Mouse (Mus musculus): ENCODE results near the gene Gigyf1.

The Gigyf1 gene

GRCm38 (mm10) chr5:137518436-137518835 is at the start of gene Gigyf1:
Gene Gigyf1, plus strand, starts transcription at chr5:137518548.
- in situ Hi-C loops (cut with MboI, MseI), result loop anchor here (10.0 kb wide), 1 partner anchor 236 kb away; no protein-coding TSS in a partner anchor

DNA sequence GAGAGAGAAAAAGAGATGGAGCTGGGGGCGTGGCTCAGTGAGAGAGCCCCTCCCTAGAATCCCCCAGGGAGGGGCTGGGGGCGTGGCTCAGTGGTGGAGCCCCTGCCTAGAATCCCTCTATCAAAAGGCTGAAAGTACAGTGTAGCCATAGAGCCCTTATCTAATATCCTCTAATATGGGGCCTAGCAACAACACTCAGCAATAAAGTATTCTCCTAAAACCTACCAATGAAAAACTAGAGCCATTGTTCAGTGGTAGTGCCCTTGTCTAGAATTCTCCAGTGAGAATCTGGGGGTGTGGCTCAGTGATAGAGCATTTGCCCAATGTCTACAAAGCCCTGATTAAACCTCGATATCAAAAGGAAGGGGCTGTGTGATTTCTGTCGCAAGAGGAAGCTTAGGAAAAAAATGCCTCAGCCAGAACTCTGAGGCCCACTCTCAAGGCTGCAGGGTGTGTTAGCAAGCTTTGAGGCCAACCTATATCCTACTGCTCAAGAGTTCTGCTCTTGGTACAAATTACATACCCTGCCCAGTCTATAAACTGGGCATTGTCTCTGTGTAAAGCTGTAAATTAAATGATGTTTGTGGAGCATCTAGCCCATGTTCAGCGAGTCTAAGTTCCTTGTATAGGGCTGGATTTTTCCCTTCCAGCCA is 46.0 kb upstream of the Gigyf1 start:
- in situ Hi-C loops (cut with MboI, MseI), result no loop called here

DNA sequence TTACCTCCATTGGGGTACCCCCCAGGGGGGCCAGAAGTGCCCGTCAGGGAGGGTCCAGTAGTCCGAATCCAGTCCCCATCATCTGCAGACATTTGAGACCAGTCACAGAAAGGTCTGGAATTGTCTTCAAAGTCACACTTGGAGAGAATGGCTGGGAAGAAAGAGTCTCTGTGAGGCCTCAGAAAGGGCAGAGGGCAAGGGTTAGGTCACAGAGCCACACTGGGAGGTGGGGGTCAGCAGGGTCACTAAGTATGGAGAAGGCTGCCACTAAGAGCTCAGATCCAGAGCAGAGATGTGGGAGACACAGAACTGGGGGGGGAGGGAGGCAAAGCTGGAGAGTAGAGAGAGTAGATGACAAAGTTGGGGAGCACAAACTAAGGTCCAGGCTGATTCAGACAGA is 44.0 kb upstream of the Gigyf1 start:
- in situ Hi-C loops (cut with MboI, MseI), result no loop called here

DNA sequence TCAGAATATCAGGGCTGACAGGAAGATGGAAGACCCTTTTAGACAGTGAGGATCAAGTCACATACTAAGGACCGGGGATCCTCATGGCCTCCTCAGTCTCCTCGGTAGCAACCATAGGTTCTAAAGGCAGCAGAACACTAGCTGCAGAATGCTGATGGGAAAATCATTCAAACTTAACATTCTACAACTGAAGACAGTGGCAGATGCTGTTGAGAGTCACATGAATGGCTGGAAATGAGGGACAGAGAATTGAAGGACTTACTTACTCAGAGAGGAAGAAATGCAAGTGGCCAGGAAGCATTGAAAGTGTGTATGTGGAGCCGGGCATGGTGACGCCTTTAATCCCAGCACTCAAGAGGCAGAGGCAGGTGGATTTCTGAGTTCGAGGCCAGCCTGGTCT is 41.4 kb upstream of the Gigyf1 start, which contains the start of gene Zan:
TSS of gene Zan (minus strand) at position 101 of the 400 bp plus-strand sequence.
- in situ Hi-C loops (cut with MboI, MseI), result no loop called here

GRCm38 (mm10) chr5:137481138-137481537 is 37.2 kb upstream of the Gigyf1 start:
- in situ Hi-C loops (cut with MboI, MseI), result loop anchor here (10.0 kb wide), 1 partner anchor 284 kb away; no protein-coding TSS in a partner anchor

DNA sequence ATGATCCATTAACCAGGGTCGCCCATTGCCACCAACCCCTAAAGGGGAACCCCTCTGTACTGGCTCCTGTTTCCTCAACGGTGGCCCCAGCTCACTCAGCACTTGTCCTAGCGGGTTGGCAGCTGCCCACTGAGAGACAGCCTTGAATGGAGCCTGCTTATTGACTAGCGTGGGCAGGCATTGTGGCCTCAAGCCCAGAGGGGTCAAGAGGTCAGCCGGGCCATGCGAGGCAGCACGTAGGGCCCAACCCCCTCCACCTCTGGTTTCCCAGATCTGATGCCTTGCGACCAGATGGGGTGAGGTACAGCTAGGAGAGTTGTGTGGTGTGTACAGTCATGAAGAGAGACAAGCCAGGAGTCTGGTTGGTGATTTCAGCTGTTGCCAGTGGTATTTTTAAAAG is 36.5 kb upstream of the Gigyf1 start:
- in situ Hi-C loops (cut with MboI, MseI), result loop anchor here (10.0 kb wide), 1 partner anchor 283 kb away; no protein-coding TSS in a partner anchor

GRCm38 (mm10) chr5:137485071-137485850 is 33.1 kb upstream of the Gigyf1 start:
- in situ Hi-C loops (cut with MboI, MseI), result loop anchor here (10.0 kb wide), 1 partner anchor 280 kb away; no protein-coding TSS in a partner anchor

DNA sequence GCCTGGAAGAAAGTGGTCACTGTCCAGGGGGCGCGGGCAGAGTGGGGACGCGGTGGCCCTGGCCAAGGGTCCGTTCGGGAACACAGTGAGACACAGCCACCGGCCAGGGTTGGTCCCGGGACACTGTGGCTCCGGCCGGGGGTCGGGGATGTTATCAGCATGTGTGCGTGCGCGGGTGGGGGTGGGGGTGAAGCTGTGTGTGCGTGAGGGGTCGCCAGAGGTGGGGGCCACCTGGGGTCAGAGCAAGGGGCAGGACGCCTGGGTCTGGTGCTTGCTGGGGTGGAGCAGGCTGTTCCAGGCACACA is 32.5 kb upstream of the Gigyf1 start:
- in situ Hi-C loops (cut with MboI, MseI), result loop anchor here (10.0 kb wide), 1 partner anchor 279 kb away; no protein-coding TSS in a partner anchor

- in situ Hi-C loops (cut with MboI, MseI), result loop anchor here (10.0 kb wide), 1 partner anchor 277 kb away; no protein-coding TSS in a partner anchor
Measured at GRCm38 (mm10) chr5:137487616-137488015, 30.7 kb upstream of the Gigyf1 start.

- in situ Hi-C loops (cut with MboI, MseI), result loop anchor here (10.0 kb wide), 1 partner anchor 1133 kb away; the partner anchor contains the start of gene A430033K04Rik
Measured at GRCm38 (mm10) chr5:137491559-137491958, 26.8 kb upstream of the Gigyf1 start.

GRCm38 (mm10) chr5:137493831-137494230 is 24.5 kb upstream of the Gigyf1 start:
- in situ Hi-C loops (cut with MboI, MseI), result loop anchor here (10.0 kb wide), 1 partner anchor 1131 kb away; the partner anchor contains the start of gene A430033K04Rik

DNA sequence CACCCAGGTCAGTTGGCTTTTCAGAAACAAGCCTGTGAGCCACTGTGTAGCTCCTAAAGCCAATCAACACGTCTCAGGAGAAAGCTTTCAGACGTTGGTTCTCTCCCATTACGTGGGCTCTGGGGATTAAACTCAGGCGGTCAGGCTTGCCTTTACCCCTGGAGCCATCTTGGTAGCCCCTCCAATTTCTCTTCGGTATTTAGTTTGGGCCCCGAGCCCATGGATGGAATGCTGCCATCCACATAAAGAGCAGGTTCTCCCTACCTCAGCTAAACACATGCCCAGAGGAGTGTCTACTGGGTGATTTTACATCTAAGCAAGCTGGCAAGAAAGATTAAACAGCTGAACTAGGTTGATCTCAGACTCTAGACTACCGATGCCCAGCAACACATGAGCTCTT is 18.2 kb upstream of the Gigyf1 start:
- in situ Hi-C loops (cut with MboI, MseI), result loop anchor here (10.0 kb wide), 1 partner anchor 95 kb away; no protein-coding TSS in a partner anchor

DNA sequence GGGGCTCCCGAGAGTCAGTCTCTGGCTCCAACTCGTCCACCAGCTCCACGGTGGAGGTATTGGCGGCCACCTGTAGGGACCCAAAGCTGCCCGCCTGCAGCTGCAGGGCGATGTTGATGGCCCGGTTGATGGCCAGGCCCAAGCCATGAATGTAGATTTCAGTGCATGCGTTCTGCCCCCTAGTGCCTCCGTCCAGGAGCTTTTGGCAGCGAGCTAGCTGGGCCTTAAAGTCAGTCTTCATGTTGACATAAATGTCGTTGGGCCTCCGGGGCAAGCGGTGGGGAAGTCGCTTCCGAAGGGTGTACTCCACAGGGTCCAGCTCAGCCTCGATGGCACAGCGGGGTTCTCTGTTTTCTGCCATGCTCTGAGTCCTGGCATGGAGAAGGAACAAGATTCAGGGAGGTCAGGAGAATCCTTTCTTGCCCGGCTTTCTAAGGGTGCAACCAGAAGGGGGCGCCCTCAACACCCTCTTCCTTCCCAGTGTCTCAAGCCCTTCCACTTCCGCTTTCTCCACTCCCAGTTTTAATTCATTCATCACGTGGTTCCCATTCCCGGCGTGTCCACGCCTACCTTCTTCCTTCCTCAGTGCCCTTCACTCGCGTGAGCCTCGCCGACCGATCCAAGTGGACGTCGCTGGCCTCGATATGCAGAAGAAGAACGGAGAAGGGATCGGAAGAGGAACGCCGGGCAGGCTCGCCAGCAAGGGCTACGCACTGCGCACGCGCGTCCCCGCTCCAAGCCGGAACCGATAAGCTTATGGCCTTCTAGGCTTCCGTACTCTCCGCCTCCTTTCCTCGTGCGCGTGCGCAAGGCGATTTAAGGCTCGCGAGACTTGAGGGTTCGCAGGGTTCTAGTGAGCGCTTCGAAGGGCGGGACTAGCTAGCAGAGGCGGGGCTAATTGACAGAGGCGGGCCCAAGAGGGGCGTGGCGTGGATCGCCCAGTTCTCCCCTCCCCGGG is 16.4 kb upstream of the Gigyf1 start, which contains the start of gene Pop7:
TSS of gene Pop7 (minus strand) at position 810 of the 958 bp plus-strand sequence.
- in situ Hi-C loops (cut with MboI, MseI), result loop anchor here (10.0 kb wide), 1 partner anchor 93 kb away; no protein-coding TSS in a partner anchor

- in situ Hi-C loops (cut with MboI, MseI), result loop anchor here (10.0 kb wide), 1 partner anchor 92 kb away; no protein-coding TSS in a partner anchor
Measured at GRCm38 (mm10) chr5:137502667-137503110, 15.7 kb upstream of the Gigyf1 start.

GRCm38 (mm10) chr5:137504041-137504440 is 14.3 kb upstream of the Gigyf1 start:
- in situ Hi-C loops (cut with MboI, MseI), result loop anchor here (10.0 kb wide), 1 partner anchor 91 kb away; no protein-coding TSS in a partner anchor

GRCm38 (mm10) chr5:137510014-137510501 is 8.3 kb upstream of the Gigyf1 start:
- in situ Hi-C loops (cut with MboI, MseI), result loop anchor here (10.0 kb wide), 1 partner anchor 245 kb away; no protein-coding TSS in a partner anchor

- in situ Hi-C loops (cut with MboI, MseI), result loop anchor here (10.0 kb wide), 1 partner anchor 244 kb away; no protein-coding TSS in a partner anchor
Measured at GRCm38 (mm10) chr5:137510573-137511390, 7.6 kb upstream of the Gigyf1 start.

- in situ Hi-C loops (cut with MboI, MseI), result loop anchor here (10.0 kb wide), 1 partner anchor 243 kb away; no protein-coding TSS in a partner anchor
Measured at GRCm38 (mm10) chr5:137511706-137512105, 6.6 kb upstream of the Gigyf1 start.
